Mouse (Mus musculus) embryonic facial prominence, embryonic 12.5 days (tissue): ENCODE results near the gene Aga. TPM values are rescaled to one million over a fixed set of nuclear protein-coding genes. Genes with fewer than 3 reads are reported as not detected.
"Not testable (repeated sequence)": the region's sequence is repeated elsewhere in the genome, so short reads cannot be mapped to it uniquely, and the experiment has no call there.

Experiments
- ATAC-seq: fragments of 200-750 bp; cut with Nextera tagmentation; 2 replicates; pipeline ENCODE4 v1.8.0; 2017; ENCODE audit not compliant: insufficient number of reproducible peaks, insufficient read depth, low FRiP score, low TSS enrichment
- H3K27ac ChIP-seq: fragments of 300-500 bp; sonication (generic); 2 replicates; pipeline ENCODE4 v1.5.1; 2016; ENCODE audit warnings: mild to moderate bottlenecking
- H3K27me3 ChIP-seq: fragments of 300-500 bp; sonication (generic); 2 replicates; pipeline ENCODE4 v1.6.1; 2016; ENCODE audit warnings: mild to moderate bottlenecking, moderate library complexity
- H3K36me3 ChIP-seq: fragments of 300-500 bp; sonication (generic); 2 replicates; pipeline ENCODE4 v1.6.1; 2016; ENCODE audit warnings: mild to moderate bottlenecking
- H3K4me1 ChIP-seq: fragments of 300-500 bp; sonication (generic); 2 replicates; pipeline ENCODE4 v1.6.1; 2016
- H3K4me2 ChIP-seq: fragments of 300-500 bp; sonication (generic); replicated peaks from 2 replicates; pipeline ENCODE4 v1.6.1; 2016; ENCODE audit warnings: mild to moderate bottlenecking, moderate library complexity
- H3K4me3 ChIP-seq: fragments of 300-500 bp; sonication (generic); 2 replicates; pipeline ENCODE4 v1.5.1; 2016; ENCODE audit warnings: mild to moderate bottlenecking
- H3K9ac ChIP-seq: fragments of 300-500 bp; sonication (generic); 2 replicates; pipeline ENCODE4 v1.6.1; 2016; ENCODE audit warnings: mild to moderate bottlenecking, moderate library complexity
- H3K9me3 ChIP-seq: fragments of 300-500 bp; sonication (generic); 2 replicates; pipeline ENCODE4 v1.6.1; 2016; ENCODE audit warnings: mild to moderate bottlenecking, moderate library complexity
- WGBS: fragments of 180-500 bp; shearing (Covaris S2); methylation state at CpG from one replicate; pipeline ENCODE4 v1.1.7; 2016; 5-methylcytosine and 5-hydroxymethylcytosine counted together
- polyA plus RNA-seq: library from polyadenylated mRNA; unstranded; fragments of >200 nt; fragmentation: Nextera tagmentation; extraction: Ambion mirVana; gene quantifications from 2 replicates; pipeline ENCODE4 v1.2.1, GENCODE M21; 2016

The Aga gene
- 23.9 and 24.9 TPM in 2 replicates for polyA plus RNA-seq

DNA sequence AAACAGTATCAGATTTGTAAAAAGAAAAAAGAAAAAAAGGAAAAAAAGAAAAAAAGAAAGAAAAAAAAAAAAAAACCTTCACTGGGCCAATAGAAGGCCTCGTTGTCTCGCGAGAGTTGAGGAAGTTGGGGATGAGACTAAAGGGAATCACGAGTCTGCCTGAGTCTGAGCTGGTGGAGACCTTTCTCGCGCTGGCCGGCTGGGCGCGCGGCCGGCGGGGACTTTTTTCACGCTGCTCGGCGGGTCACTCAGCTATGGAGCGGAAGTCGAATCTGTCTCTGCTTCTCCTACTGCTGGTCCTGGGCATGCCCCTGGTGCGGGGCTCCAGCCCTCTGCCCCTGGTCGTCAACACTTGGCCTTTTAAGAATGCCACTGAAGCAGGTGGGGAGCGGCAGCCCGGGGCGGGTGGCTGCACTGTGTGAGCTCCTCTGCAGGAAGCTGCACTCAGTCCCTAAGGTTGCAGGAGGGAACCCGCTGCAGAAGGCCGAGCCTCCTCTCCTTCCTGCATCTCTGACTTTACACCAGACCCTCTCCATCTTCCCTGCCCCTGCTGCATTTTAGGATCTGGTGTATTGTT, at the start of gene Aga:
TSS of gene Aga (plus strand) at position 177 of the 577 bp plus-strand sequence.
- ATAC-seq: peak; percentile 97
- Histone ChIP-seq H3K4me3 (peak within 1 kb of the TSS; percentile 56), H3K27ac (peak within 1 kb of the TSS; percentile 74), H3K36me3 (0 out of 2 replicates have a peak, but pooled peaks cover 11% of the 10 kb centered on the region), H3K4me2 (peak within 1 kb of the TSS; percentile 59), H3K4me1 (no peaks in the 10 kb centered on the region), H3K9me3 (no peaks in the 10 kb centered on the region), H3K9ac (peak within 1 kb of the TSS; percentile 69), H3K27me3 (no peaks in the 10 kb centered on the region)
- WGBS: 2% methylated on average over 24 of the region's 24 CpGs

DNA sequence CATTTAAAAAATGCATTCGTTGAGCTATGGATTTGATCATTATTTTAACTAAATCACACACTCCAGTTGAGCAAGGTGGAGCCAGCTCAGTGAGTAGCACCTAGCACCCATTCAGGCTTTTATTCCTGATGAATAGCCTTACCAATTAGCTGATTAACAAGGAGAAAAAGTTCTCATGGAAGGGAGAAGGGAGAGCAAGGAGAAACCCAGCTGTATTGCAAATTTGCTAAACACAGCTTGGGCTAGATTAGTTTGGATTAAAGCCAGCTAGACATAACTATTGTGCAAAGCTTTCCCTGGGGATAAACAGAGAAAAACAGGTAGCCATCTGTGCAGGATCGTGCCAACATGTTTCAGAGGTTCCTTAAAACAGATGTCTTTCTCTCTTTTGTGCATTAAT, 22.5 kb upstream of the Aga start:
- H3K9ac ChIP-seq: no peak overlapping the region
- ATAC-seq: no peak

DNA sequence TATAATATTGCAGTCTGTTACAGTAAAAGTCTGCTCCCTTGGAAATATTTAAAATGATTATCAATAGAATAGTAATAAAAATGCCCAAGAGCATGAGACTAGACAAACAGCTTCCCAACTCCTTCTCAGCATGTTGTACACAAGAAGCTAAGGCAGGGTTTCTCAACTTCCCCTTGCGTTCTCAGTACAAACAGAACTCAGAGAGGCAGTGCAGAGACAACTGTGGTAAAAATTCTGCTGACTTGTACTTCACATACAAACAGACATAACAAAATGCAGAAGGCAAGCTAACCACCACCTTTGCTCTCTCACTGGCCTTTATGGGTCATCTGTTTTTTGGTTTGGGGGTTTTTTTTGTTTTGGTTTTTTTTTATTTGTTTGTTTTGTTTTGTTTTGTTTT, 15.3 kb upstream of the Aga start:
- Histone ChIP-seq H3K9ac (no peak overlapping the region), H3K4me3 (no peak overlapping the region)
- WGBS: 71% methylated on average over 1 of the region's 1 CpGs

More for the DNA sequence above, 22.5 kb upstream of the Aga start:
- Histone ChIP-seq H3K9me3 (no peaks in the 10 kb centered on the region), H3K4me3 (no peak overlapping the region), H3K4me2 (no peak overlapping the region), H3K36me3 (no peaks in the 10 kb centered on the region), H3K27me3 (no peaks in the 10 kb centered on the region), H3K27ac (no peak overlapping the region), H3K4me1 (no peaks in the 10 kb centered on the region)
- 42% methylated on average over 2 of the region's 2 CpGs for WGBS

DNA sequence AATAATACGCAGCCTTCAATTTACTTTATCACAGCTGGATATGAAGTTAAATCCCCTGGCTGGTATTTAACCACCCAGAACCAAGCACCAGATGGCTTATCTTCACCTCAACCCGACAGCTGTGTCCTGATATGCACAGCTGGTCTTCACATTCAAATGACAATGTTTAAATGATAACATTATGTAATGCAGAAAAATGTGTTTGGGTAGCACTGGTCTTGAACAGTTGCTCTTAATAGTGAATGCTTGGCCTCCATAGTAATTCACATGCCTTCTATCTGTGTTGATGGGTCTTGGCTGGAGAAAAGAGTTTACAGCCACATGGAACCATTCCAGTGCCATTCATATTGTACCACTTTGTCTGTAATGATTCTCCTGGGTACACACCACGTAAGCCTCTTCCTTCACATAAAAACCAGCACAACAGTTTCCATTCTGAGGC, 14.6 kb upstream of the Aga start:
- Histone ChIP-seq H3K27ac (no peak overlapping the region), H3K36me3 (no peaks in the 10 kb centered on the region), H3K27me3 (no peaks in the 10 kb centered on the region), H3K9ac (no peak overlapping the region), H3K4me2 (no peak overlapping the region), H3K4me3 (no peak overlapping the region), H3K9me3 (no peaks in the 10 kb centered on the region), H3K4me1 (no peaks in the 10 kb centered on the region)
- no peak for ATAC-seq
- WGBS: 74% methylated on average over 3 of the region's 3 CpGs

More for the DNA sequence above, 15.3 kb upstream of the Aga start:
- Histone ChIP-seq H3K27me3 (no peaks in the 10 kb centered on the region), H3K27ac (no peak overlapping the region), H3K36me3 (no peaks in the 10 kb centered on the region), H3K4me2 (no peak overlapping the region), H3K4me1 (no peaks in the 10 kb centered on the region), H3K9me3 (no peaks in the 10 kb centered on the region)
- ATAC-seq: no peak

DNA sequence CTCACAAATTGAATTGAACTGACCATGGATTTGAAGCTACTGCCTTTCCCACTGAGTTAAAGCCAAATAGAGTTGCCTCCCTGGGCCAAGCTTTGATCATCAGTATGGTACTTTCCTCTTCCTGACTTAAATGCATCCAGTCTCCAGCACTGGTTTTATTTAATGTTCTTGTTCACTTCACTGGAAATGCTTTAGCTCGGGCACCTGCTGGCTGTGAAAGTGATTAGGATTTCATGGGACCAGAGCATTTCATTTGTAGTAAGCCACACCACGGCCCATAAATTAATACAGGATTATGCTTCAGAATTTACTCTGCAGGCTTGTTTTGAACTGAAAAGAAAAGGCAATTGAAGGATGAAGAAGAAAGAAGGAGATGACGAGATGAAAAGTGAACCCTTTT, 26.5 kb downstream of the Aga start:
- not testable (repeated sequence) for H3K9me3 ChIP-seq, H3K4me2 ChIP-seq, H3K4me3 ChIP-seq, ATAC-seq, H3K27ac ChIP-seq, H3K9ac ChIP-seq, H3K36me3 ChIP-seq, H3K27me3 ChIP-seq, H3K4me1 ChIP-seq
- 73% methylated on average over 3 of the region's 3 CpGs for WGBS

DNA sequence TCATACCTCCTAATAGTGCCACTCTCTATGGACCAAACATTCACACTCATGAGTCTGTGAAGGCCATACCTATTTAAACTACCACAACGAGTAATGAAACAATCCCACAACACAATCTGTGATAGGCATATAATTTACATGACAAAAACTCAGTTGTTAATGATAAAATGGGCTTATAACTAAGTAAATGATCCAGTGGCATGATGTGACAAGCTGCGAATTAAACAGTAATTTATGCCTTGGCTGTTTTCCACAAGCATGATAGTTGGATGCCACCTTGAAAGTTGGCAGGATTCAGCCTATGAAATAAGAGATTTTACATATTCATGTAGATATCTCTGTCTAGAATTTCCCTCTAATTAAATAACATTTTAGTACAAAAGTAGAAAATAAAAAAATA, 28.1 kb downstream of the Aga start:
- H3K27me3 ChIP-seq: no peaks in the 10 kb centered on the region
- no peaks in the 10 kb centered on the region for H3K4me1 ChIP-seq
- no peak overlapping the region for H3K4me3 ChIP-seq
- no peaks in the 10 kb centered on the region for H3K9me3 ChIP-seq
- no peak overlapping the region for H3K9ac ChIP-seq
- ATAC-seq: no peak
- no peaks in the 10 kb centered on the region for H3K36me3 ChIP-seq
- no peak overlapping the region for H3K4me2 ChIP-seq
- WGBS: 86% methylated on average over 2 of the region's 2 CpGs
- no peak overlapping the region for H3K27ac ChIP-seq

DNA sequence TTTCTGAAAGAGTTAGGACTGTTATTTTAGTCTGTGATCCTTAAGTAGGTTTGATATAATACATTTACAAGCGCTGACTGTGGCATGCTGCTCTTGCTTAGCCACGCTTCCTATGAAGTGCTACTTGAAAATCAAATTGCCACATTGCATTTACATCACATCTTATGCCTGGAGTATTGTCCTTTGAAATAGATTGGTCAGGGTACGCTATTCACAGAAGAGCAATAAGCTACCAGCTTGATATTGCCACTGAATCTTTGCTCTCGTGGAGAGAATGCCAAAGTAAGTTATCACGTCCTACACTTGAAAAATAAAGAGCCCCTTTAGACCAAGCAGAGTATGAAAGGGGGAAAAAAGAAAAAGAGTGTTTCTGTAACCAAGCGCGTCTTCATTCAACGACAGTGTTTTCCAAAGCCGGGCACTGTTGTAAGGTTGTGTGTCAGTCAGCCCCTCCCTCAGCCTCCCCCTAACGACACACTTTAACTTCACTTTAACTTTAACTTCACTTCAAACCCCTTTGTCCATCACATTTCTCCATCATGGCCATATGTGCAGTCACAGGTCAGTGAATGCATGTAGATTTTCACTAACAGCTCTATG, 51.0 kb downstream of the Aga start:
- no peaks in the 10 kb centered on the region for H3K36me3 ChIP-seq
- no peak for ATAC-seq
- no peaks in the 10 kb centered on the region for H3K27me3 ChIP-seq
- no peak overlapping the region for H3K4me2 ChIP-seq
- no peak overlapping the region for H3K4me3 ChIP-seq
- no peaks in the 10 kb centered on the region for H3K9me3 ChIP-seq
- WGBS: 81% methylated on average over 10 of the region's 10 CpGs
- no peaks in the 10 kb centered on the region for H3K4me1 ChIP-seq
- no peak overlapping the region for H3K27ac ChIP-seq
- H3K9ac ChIP-seq: no peak overlapping the region

DNA sequence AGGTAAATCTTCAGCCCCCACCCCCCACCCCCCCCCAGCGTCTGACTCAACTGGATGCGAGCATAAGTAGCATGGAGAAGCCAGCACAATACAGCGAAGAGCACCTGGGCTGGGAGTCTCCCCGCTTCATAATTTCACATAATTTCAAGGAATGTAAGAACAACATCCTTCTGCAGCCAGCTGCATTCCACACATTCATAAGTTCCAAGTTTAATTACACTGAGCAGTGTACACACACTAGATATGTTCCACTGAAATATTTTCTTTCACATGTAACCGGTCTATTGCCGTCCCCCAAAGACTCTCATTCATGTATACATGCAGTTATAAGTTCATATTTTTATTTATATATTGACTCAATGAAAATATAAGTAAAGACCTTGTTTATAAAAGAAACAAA, 54.7 kb downstream of the Aga start:
- no peak for ATAC-seq
- Histone ChIP-seq H3K4me1 (no peaks in the 10 kb centered on the region), H3K4me2 (no peak overlapping the region), H3K4me3 (no peak overlapping the region), H3K36me3 (no peaks in the 10 kb centered on the region), H3K9ac (no peak overlapping the region), H3K27ac (no peak overlapping the region), H3K9me3 (no peaks in the 10 kb centered on the region), H3K27me3 (no peaks in the 10 kb centered on the region)
- WGBS: 68% methylated on average over 6 of the region's 6 CpGs

Other genes starting within 250 kb of the Aga start
- gene Neil3, start 127.3 kb downstream of the Aga start, polyA plus RNA-seq: 24.4 and 28.8 TPM in 2 replicates